Mouse (Mus musculus): ENCODE results near the gene Evi2a. TPM values are rescaled to one million over a fixed set of nuclear protein-coding genes. Genes with fewer than 3 reads are reported as not detected.

Evi2a gene
- 10.7 TPM for polyA plus RNA-seq (2012; fragmentation: generic; extraction: Trizol)

DNA sequence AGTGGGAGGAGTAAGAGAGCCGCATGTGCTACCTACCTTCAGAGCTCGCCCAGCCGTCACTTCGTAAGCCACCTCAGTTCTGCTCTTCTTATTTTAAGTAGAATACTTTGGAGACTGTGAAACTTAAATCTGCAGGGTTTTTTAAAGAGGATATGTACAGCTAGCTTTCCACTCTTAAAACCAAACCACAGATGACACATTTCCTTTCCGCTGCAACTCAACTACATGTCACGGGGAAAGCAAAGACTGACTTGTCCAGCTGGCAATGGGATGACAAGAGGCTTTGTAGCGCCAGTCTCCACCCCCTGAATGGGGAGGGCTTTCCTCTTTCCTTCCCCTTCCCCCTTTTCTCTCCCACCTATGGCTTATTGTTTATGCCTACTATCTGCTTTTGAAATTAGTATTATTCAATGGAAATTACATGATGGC is at the start of gene Evi2a, which contains the start of gene Evi2:
TSS of gene Evi2a (minus strand) at position 277 of the 429 bp plus-strand sequence.
TSS of gene Evi2 (minus strand) at position 257 of the 429 bp plus-strand sequence.
- H3K36me3 ChIP-seq (ENCODE audit: control insufficient read depth, insufficient read depth): peaks cover 27% of the 10 kb centered on the region
- TF ChIP-seq POLR2A (IDR thresholded peaks at IDR 0.05; ENCODE audit: insufficient read length, low read depth): peak; percentile 45
- no peak for TF ChIP-seq CEBPB (IDR thresholded peaks at IDR 0.05; ENCODE audit: insufficient read depth, poor library complexity, severe bottlenecking)
- TF ChIP-seq MYOD1 (IDR thresholded peaks at IDR 0.05; ENCODE audit: control insufficient read depth in 1 of 3, insufficient read length in 2 of 3, low read depth in 2 of 3): peak; percentile 85 to 89 (median 88)
- H3ac ChIP-seq (ENCODE audit: control insufficient read depth, insufficient read length): no peak within 1 kb of the TSS
- peaks cover 10% of the 10 kb centered on the region for H3K79me2 ChIP-seq (ENCODE audit: control insufficient read depth, insufficient read depth)
- H3K4me3 ChIP-seq: peak within 1 kb of the TSS; percentile 21
- H3K27me3 ChIP-seq (ENCODE audit: control insufficient read depth, insufficient read depth, insufficient read length): no peaks in the 10 kb centered on the region
- peak within 1 kb of the TSS; percentile 94 for H3K4me2 ChIP-seq (ENCODE audit: low read depth)

DNA sequence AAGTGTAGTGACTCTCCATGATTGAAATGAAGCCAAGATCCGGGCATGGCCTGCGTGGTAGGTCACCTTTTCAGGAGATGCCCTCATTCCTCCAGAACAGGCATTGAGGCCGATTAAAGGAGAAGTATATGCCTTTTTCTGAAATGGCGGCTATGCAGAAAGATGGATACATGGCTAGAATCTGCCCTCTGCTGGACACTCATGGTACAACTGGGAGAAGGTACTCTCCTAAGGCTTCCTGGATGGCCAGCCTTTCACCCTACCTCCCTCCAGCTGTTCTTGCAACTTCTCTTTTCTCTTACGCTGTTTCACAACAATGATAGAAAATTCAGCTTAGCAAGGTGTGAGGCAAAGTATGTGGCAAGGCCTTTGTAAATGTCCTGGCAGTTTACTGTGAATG is 47.3 kb upstream of the Evi2a start:
- Histone ChIP-seq H3K4me2 (ENCODE audit: low read depth) (no peak overlapping the region), H3K36me3 (ENCODE audit: control insufficient read depth, insufficient read depth) (peaks cover 17% of the 10 kb centered on the region), H3K27me3 (ENCODE audit: control insufficient read depth, insufficient read depth, insufficient read length) (no peaks in the 10 kb centered on the region), H3K4me3 (no peak overlapping the region), H3ac (ENCODE audit: control insufficient read depth, insufficient read length) (no peak overlapping the region), H3K79me2 (ENCODE audit: control insufficient read depth, insufficient read depth) (no peaks in the 10 kb centered on the region)
- no peak for TF ChIP-seq TCF12 (IDR thresholded peaks at IDR 0.05; ENCODE audit: insufficient read depth, poor library complexity, severe bottlenecking)

DNA sequence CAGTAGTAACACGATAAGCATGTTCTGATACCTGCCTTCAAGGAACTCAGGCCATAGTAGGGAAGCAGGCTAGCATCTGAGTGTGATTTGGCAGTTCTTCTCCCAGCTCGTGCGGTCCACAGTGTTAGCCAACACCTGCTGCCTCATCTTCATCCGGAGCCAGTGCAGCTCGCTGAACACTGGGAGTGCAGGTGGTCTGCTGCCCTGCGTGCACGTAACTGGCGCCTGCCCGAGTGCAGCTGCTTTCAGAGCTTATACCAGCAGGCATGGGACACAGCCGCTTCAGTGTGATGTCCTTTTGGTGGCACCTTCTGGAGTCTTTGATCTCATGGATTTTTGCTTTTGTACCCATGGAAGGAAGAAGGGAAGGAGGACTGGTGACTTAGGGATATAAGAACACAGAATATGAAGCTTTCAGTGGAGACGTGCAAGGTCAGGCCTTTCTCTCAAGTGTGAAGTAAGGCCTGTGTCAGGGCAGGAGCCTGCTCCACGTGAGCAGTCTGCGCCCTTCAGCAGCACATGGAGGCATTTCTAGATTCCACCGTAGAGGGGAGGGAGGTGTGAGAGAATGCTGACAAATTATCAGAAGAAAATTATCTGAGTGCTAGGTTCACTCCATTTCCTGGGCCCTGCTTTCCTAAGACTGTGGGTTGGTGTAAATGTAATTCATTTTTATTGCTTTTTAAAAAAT is 45.1 kb upstream of the Evi2a start:
- peaks cover 31% of the 10 kb centered on the region for H3K36me3 ChIP-seq (ENCODE audit: control insufficient read depth, insufficient read depth)
- no peaks in the 10 kb centered on the region for H3K79me2 ChIP-seq (ENCODE audit: control insufficient read depth, insufficient read depth)
- no peak overlapping the region for H3K4me3 ChIP-seq
- no peak overlapping the region for H3K4me2 ChIP-seq (ENCODE audit: low read depth)
- no peaks in the 10 kb centered on the region for H3K27me3 ChIP-seq (ENCODE audit: control insufficient read depth, insufficient read depth, insufficient read length)
- no peak overlapping the region for H3ac ChIP-seq (ENCODE audit: control insufficient read depth, insufficient read length)
- no peak for TF ChIP-seq POLR2A (IDR thresholded peaks at IDR 0.05; ENCODE audit: insufficient read length, low read depth)
- no peak for TF ChIP-seq MYOD1 (IDR thresholded peaks at IDR 0.05; ENCODE audit: control insufficient read depth in 1 of 3, insufficient read length in 2 of 3, low read depth in 2 of 3)
- TF ChIP-seq TCF3 (IDR thresholded peaks at IDR 0.05; ENCODE audit: insufficient read length, low read depth): no peak
- TF ChIP-seq E2F4 (IDR thresholded peaks at IDR 0.05; ENCODE audit: insufficient read depth): no peak
- TF ChIP-seq POLR2AphosphoS2 (IDR thresholded peaks at IDR 0.05; ENCODE audit: insufficient read length, low read depth): no peak
- no peak for TF ChIP-seq SRF (IDR thresholded peaks at IDR 0.05; ENCODE audit: control insufficient read depth, insufficient read length, low read depth)
- TF ChIP-seq USF1 (IDR thresholded peaks at IDR 0.05; ENCODE audit: low read depth): no peak
- TF ChIP-seq MYOG (IDR thresholded peaks at IDR 0.05; ENCODE audit: control insufficient read depth in 1 of 3, insufficient read depth in 1 of 3, insufficient read length in 2 of 3, low read depth in 2 of 3): no peak

DNA sequence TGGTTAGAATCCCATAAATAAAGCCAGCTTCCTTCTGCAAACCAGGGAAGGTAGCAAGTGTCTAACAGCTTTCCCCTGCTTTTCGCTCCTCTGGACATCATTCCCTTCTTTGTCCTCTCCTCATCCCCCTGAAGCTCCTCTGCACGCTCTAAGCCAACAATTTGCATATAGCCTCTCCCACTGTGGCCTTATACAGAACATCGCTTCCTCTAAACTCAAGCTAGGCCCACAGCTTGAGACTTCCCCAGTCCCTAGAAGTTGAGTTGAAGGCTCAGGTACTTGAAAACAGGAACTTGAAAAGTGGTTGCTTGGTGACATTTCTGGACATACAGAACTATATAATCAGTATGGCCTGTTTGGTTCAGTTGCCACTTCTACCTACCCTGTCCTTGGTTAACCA is 43.4 kb upstream of the Evi2a start:
- Histone ChIP-seq H3K27me3 (ENCODE audit: control insufficient read depth, insufficient read depth, insufficient read length) (no peaks in the 10 kb centered on the region), H3K36me3 (ENCODE audit: control insufficient read depth, insufficient read depth) (peaks cover 41% of the 10 kb centered on the region), H3K4me2 (ENCODE audit: low read depth) (no peak overlapping the region), H3ac (ENCODE audit: control insufficient read depth, insufficient read length) (no peak overlapping the region), H3K79me2 (ENCODE audit: control insufficient read depth, insufficient read depth) (no peaks in the 10 kb centered on the region), H3K4me3 (no peak overlapping the region)
- TF ChIP-seq MAX (IDR thresholded peaks at IDR 0.05; ENCODE audit: low read depth): no peak
- no peak for TF ChIP-seq E2F4 (IDR thresholded peaks at IDR 0.05; ENCODE audit: insufficient read depth)
- no peak for TF ChIP-seq SRF (IDR thresholded peaks at IDR 0.05; ENCODE audit: control insufficient read depth, insufficient read length, low read depth)
- no peak for TF ChIP-seq CEBPB (IDR thresholded peaks at IDR 0.05; ENCODE audit: insufficient read depth, poor library complexity, severe bottlenecking)
- no peak for TF ChIP-seq TCF12 (IDR thresholded peaks at IDR 0.05; ENCODE audit: insufficient read depth, poor library complexity, severe bottlenecking)
- no peak for TF ChIP-seq MYOD1 (IDR thresholded peaks at IDR 0.05; ENCODE audit: control insufficient read depth in 1 of 3, insufficient read length in 2 of 3, low read depth in 2 of 3)
- no peak for TF ChIP-seq POLR2A (IDR thresholded peaks at IDR 0.05; ENCODE audit: insufficient read length, low read depth)

DNA sequence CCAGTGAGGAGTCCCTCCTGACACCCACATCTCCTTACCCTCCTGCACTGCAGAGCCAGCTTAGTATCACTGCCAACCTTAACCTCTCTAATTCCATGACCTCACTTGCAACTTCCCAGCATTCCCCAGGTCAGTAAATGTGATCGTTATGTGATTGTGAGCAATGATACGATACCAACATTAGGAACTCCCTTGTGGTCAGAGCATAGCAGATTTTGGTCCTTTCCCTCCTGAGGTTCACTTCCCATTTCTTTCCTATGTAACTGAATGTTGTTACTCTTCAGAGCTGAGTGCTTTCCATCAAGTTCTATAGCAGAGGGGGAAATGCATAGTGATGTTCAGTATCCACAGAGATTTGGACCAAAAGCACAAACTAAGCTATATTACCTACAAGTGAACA is 39.9 kb upstream of the Evi2a start:
- Histone ChIP-seq H3K36me3 (ENCODE audit: control insufficient read depth, insufficient read depth) (peaks cover 61% of the 10 kb centered on the region), H3K79me2 (ENCODE audit: control insufficient read depth, insufficient read depth) (no peaks in the 10 kb centered on the region)

More for the DNA sequence above, 39.9 kb upstream of the Evi2a start:
- Histone ChIP-seq H3K4me3 (no peak overlapping the region), H3ac (ENCODE audit: control insufficient read depth, insufficient read length) (no peak overlapping the region), H3K27me3 (ENCODE audit: control insufficient read depth, insufficient read depth, insufficient read length) (no peaks in the 10 kb centered on the region), H3K4me2 (ENCODE audit: low read depth) (no peak overlapping the region)
- TF ChIP-seq CEBPB (IDR thresholded peaks at IDR 0.05; ENCODE audit: insufficient read depth, poor library complexity, severe bottlenecking): no peak
- TF ChIP-seq TCF3 (IDR thresholded peaks at IDR 0.05; ENCODE audit: insufficient read length, low read depth): no peak
- TF ChIP-seq POLR2A (IDR thresholded peaks at IDR 0.05; ENCODE audit: insufficient read length, low read depth): no peak
- TF ChIP-seq MYOD1 (IDR thresholded peaks at IDR 0.05; ENCODE audit: control insufficient read depth in 1 of 3, insufficient read length in 2 of 3, low read depth in 2 of 3): no peak
- no peak for TF ChIP-seq MYOG (IDR thresholded peaks at IDR 0.05; ENCODE audit: control insufficient read depth in 1 of 3, insufficient read depth in 1 of 3, insufficient read length in 2 of 3, low read depth in 2 of 3)
- TF ChIP-seq E2F4 (IDR thresholded peaks at IDR 0.05; ENCODE audit: insufficient read depth): no peak
- TF ChIP-seq MAX (IDR thresholded peaks at IDR 0.05; ENCODE audit: low read depth): no peak
- TF ChIP-seq REST (IDR thresholded peaks at IDR 0.05; ENCODE audit: insufficient read depth, insufficient read length): no peak
- no peak for TF ChIP-seq POLR2AphosphoS2 (IDR thresholded peaks at IDR 0.05; ENCODE audit: insufficient read length, low read depth)
- no peak for TF ChIP-seq USF1 (IDR thresholded peaks at IDR 0.05; ENCODE audit: low read depth)
- TF ChIP-seq SRF (IDR thresholded peaks at IDR 0.05; ENCODE audit: control insufficient read depth, insufficient read length, low read depth): no peak

Measured in myocyte (in vitro differentiated cells).